Mouse (Mus musculus): ENCODE results near the gene Ccdc12.

GRCm38 (mm10) chr9:110685187-110685586 is 28.9 kb downstream of the Ccdc12 start:
- TF ChIP-seq EP300 (IDR thresholded peaks at IDR 0.05) = no peak
- no peak for TF ChIP-seq CTCF (IDR thresholded peaks at IDR 0.05)

All from lung, postnatal 0 days (tissue).